Mouse (Mus musculus): ENCODE data around the gene Preb. TPM values are rescaled to one million over a fixed set of nuclear protein-coding genes. Genes with fewer than 3 reads are reported as not detected.
A peak's percentile ranks its signal among the peaks of the same experiment; 100 is the strongest.

Gene Preb
- polyA plus RNA-seq, 2 experiments = 53.8 to 95.2 TPM

DNA sequence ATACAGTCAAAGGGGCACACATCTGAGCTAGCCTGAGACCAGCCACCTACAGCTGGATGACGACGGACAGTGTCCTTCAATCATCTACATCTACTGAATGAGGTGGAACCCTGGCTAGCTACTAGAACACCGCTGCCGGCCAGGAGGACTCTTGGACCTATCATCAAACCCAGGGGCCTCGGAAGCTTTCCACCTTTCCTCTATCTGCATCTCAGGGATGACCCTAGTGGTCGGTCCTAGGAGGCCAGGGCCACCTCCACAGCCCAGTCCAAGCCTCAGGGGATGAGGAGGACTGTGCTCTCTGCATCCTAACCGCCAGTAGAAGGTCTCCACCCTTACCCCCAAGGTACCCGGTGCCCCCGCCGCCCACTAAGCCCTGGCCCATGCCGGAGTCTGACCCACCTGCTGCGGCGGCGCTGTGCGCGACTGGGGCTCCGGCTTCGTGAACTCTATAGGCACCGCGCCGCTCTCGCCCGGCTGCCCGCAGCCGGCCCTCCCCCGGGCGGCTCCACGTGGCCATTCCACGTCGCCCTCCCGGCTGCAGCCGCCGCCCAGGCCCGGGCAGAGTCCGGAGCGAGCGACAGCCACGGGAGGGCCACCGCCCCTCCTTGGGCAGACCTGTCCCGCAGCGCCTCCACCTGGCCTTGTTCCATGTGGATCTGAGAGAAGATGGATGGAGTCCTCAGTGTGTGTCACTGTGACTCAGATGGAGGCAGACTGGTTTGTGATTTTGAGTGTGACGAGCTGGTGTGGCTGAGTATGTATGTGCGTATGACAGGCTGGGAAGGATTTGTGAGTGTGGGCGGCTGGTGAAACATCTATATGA is 15.0 kb downstream of the Preb start, which contains the start of gene Cgref1:
Gene Cgref1, minus strand, starts transcription at position 636 of the 826 bp plus-strand sequence.
- Histone ChIP-seq H3K4me2 (ENCODE audit: low read depth) (peak within 1 kb of the TSS; percentile 52), H3K4me3 (ENCODE audit: insufficient read depth in 1 of 2, low read depth in 2 of 2, low read length in 2 of 2) (peak within 1 kb of the TSS; percentile 10 to 43), H3K9me3 (ENCODE audit: control insufficient read depth, low read length) (no peaks in the 10 kb centered on the region), H3K27me3 (ENCODE audit: control insufficient read depth, insufficient read depth, low read length) (peaks cover 5% of the 10 kb centered on the region; the same call in 1 of the 2 replicates), H3K9ac (replicated peaks) (no peak within 1 kb of the TSS), H3K4me1 (replicated peaks; ENCODE audit: control insufficient read depth in 2 of 2, insufficient read depth in 2 of 2, low read length in 1 of 2) (peaks cover 3 to 10% of the 10 kb centered on the region in 2 experiments), H3K27ac (no peak within 1 kb of the TSS), H3K36me3 (replicated peaks; ENCODE audit: control insufficient read depth, insufficient read depth, low read depth) (no peaks in the 10 kb centered on the region)
- peak; percentile 58 for TF ChIP-seq CTCF (IDR thresholded peaks at IDR 0.05; ENCODE audit: low read depth)
- TF ChIP-seq EP300 (IDR thresholded peaks at IDR 0.05; ENCODE audit: low read depth) = no peak
- ATAC-seq (ENCODE audit: insufficient read depth) (peak; percentile 34; the same call in 1 of the 2 replicates), DNase-seq (ENCODE audit: low read depth in 3 of 3, low spot score in 3 of 3) (no peak)
- 8% methylated on average over 44 of the region's 44 CpGs for WGBS (ENCODE audit: insufficient replicate concordance)

DNA sequence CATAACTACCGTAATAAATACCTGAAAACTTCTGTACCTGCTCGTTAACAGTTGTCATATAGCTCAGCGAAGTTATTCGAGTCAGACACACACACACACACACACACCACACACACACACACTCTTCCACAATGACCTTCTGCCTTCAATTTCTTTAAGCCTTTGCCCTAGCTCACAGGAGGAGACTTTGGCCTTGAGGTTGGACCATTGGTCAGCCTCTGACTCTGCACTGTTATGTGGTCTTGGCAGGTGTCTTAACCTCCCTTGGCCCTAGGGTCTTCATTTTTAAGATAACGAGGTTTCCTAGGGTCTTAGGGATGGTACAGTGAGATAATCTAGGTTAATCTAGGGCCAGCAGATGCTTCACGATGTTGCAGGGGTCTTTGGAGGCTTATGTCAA is 15.8 kb downstream of the Preb start:
- Histone ChIP-seq H3K9me3 (ENCODE audit: control insufficient read depth, low read length) (no peaks in the 10 kb centered on the region), H3K4me2 (ENCODE audit: low read depth) (no peak overlapping the region), H3K4me1 (replicated peaks; ENCODE audit: control insufficient read depth in 2 of 2, insufficient read depth in 2 of 2, low read length in 1 of 2) (peaks cover under 1 to 7% of the 10 kb centered on the region in 2 experiments; a peak in 3 of 4 replicates), H3K36me3 (replicated peaks; ENCODE audit: control insufficient read depth, insufficient read depth, low read depth) (no peaks in the 10 kb centered on the region), H3K27ac (no peak overlapping the region), H3K9ac (replicated peaks) (no peak overlapping the region), H3K4me3 (ENCODE audit: insufficient read depth in 1 of 2, low read depth in 2 of 2, low read length in 2 of 2) (no peak overlapping the region), H3K27me3 (ENCODE audit: control insufficient read depth, insufficient read depth, low read length) (peaks cover 5% of the 10 kb centered on the region; the same call in 1 of the 2 replicates)
- WGBS (ENCODE audit: insufficient replicate concordance) = 65% methylated on average over 6 of the region's 6 CpGs
- ATAC-seq (ENCODE audit: insufficient read depth) = no peak
- no peak for TF ChIP-seq CTCF (IDR thresholded peaks at IDR 0.05; ENCODE audit: low read depth)
- no peak for TF ChIP-seq EP300 (IDR thresholded peaks at IDR 0.05; ENCODE audit: low read depth)
- no peak for DNase-seq (ENCODE audit: low read depth in 3 of 3, low spot score in 3 of 3)

DNA sequence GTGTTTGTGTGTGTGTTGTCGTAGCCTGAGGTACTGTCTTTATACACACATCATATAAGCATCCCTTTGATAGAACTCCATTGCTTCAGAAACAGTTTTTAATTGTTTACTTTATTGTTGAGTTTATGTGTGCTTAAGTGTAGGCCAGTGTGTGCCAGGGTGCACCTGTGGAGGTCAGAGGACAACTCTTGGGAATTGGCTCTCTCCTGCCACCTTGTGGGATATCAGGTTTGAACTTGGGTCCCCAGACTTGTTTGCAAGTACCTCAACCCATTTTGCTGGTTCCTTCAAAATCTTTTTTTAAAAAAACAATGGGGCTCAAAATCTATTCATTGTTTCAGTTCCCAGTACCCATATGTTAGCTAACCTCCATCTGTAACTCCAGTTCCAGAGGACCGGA is 17.2 kb downstream of the Preb start:
- Histone ChIP-seq H3K4me2 (ENCODE audit: low read depth) (no peak overlapping the region), H3K4me3 (ENCODE audit: insufficient read depth in 1 of 2, low read depth in 2 of 2, low read length in 2 of 2) (no peak overlapping the region), H3K9me3 (ENCODE audit: control insufficient read depth, low read length) (no peaks in the 10 kb centered on the region), H3K36me3 (replicated peaks; ENCODE audit: control insufficient read depth, insufficient read depth, low read depth) (no peaks in the 10 kb centered on the region), H3K27me3 (ENCODE audit: control insufficient read depth, insufficient read depth, low read length) (peaks cover 5% of the 10 kb centered on the region; the same call in 1 of the 2 replicates), H3K9ac (replicated peaks) (no peak overlapping the region), H3K27ac (no peak overlapping the region), H3K4me1 (replicated peaks; ENCODE audit: control insufficient read depth in 2 of 2, insufficient read depth in 2 of 2, low read length in 1 of 2) (no peaks in the 10 kb centered on the region)
- no peak for TF ChIP-seq EP300 (IDR thresholded peaks at IDR 0.05; ENCODE audit: low read depth)
- TF ChIP-seq CTCF (IDR thresholded peaks at IDR 0.05; ENCODE audit: low read depth) = peak; percentile 58
- DNase-seq (ENCODE audit: low read depth in 3 of 3, low spot score in 3 of 3) = no peak
- 71% methylated on average over 2 of the region's 2 CpGs for WGBS (ENCODE audit: insufficient replicate concordance)
- no peak for ATAC-seq (ENCODE audit: insufficient read depth)

DNA sequence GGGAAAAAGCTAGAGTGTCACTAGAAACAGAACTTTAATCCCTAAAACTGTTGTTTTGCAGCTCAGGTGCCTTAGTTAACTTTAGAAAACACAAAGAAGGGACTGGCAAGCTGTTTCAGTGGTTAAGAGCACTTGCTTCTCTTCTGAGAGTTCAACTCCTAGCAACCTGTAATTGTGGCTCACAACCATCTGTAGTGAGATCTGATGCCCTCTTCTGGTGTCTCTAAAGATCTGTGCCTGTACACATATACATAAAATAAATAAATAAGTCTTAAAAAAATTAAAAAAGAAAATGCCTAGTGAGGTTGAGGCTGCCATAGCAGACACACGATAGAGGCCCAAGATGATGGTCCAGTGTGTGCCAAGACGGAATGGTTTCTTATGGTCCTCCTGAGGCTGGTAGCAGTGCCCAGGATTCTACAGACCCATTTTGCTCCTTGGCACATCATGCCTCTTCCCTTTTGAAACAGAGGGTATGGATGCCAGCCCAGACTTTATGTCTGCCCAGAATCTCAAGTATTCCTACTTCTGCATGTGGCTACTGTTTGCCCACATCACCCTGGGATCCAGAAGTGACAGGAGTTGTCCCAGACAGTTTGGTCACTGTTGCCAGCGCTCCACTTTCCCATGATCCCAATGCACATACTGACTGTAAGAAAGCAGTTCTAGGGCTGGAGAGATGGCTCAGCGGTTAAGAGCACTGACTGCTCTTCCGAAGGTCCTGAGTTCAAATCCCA is 25.3 kb downstream of the Preb start:
- no peak for TF ChIP-seq CTCF (IDR thresholded peaks at IDR 0.05; ENCODE audit: low read depth)
- DNase-seq (ENCODE audit: low read depth in 3 of 3, low spot score in 3 of 3) (no peak), ATAC-seq (ENCODE audit: insufficient read depth) (no peak)
- Histone ChIP-seq H3K4me3 (ENCODE audit: insufficient read depth in 1 of 2, low read depth in 2 of 2, low read length in 2 of 2) (no peak overlapping the region), H3K4me1 (replicated peaks; ENCODE audit: control insufficient read depth in 2 of 2, insufficient read depth in 2 of 2, low read length in 1 of 2) (no peaks in the 10 kb centered on the region), H3K27ac (no peak overlapping the region), H3K9me3 (ENCODE audit: control insufficient read depth, low read length) (no peaks in the 10 kb centered on the region), H3K27me3 (ENCODE audit: control insufficient read depth, insufficient read depth, low read length) (no peaks in the 10 kb centered on the region), H3K9ac (replicated peaks) (no peak overlapping the region), H3K36me3 (replicated peaks; ENCODE audit: control insufficient read depth, insufficient read depth, low read depth) (no peaks in the 10 kb centered on the region), H3K4me2 (ENCODE audit: low read depth) (no peak overlapping the region)
- 67% methylated on average over 5 of the region's 5 CpGs for WGBS (ENCODE audit: insufficient replicate concordance)

DNA sequence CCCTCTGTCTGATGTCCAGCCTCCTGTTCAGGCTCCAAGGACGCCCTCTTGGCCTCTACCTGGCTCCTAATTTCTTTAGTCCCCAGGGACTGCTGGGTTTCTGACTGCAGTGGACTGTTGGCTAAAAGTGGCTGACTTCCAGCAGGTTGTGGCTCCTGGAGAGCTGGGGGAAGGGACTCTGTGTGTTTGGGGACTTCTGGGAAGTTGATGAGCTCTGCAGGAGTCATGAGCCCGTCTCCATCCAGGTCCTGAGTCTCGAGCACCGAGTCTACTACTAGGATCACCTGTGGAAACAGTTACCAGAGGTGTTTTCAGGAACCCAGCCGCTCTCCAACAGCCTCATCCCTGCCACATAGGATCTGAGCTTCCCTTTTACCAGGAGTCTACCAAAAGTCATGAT is 26.5 kb downstream of the Preb start:
- Histone ChIP-seq H3K9me3 (ENCODE audit: control insufficient read depth, low read length) (no peaks in the 10 kb centered on the region), H3K9ac (replicated peaks) (no peak overlapping the region), H3K27ac (no peak overlapping the region), H3K4me2 (ENCODE audit: low read depth) (no peak overlapping the region), H3K4me1 (replicated peaks; ENCODE audit: control insufficient read depth in 2 of 2, insufficient read depth in 2 of 2, low read length in 1 of 2) (no peaks in the 10 kb centered on the region), H3K36me3 (replicated peaks; ENCODE audit: control insufficient read depth, insufficient read depth, low read depth) (no peaks in the 10 kb centered on the region), H3K27me3 (ENCODE audit: control insufficient read depth, insufficient read depth, low read length) (no peaks in the 10 kb centered on the region), H3K4me3 (ENCODE audit: insufficient read depth in 1 of 2, low read depth in 2 of 2, low read length in 2 of 2) (no peak overlapping the region)
- DNase-seq (ENCODE audit: low read depth in 3 of 3, low spot score in 3 of 3) (no peak), ATAC-seq (ENCODE audit: insufficient read depth) (no peak)
- TF ChIP-seq EP300 (IDR thresholded peaks at IDR 0.05; ENCODE audit: low read depth) = no peak
- TF ChIP-seq CTCF (IDR thresholded peaks at IDR 0.05; ENCODE audit: low read depth) = no peak
- WGBS (ENCODE audit: insufficient replicate concordance) = 56% methylated on average over 5 of the region's 5 CpGs
